Comparison of ENCODE assay signal across 8 mouse cellular contexts in genomic region chr15:88828800-88829705, GRCm38 (mm10). TPM values are rescaled to one million over a fixed set of nuclear protein-coding genes. Genes with fewer than 3 reads are reported as not detected.
DNase-seq lines count a peak whose midpoint lies in the region; ATAC-seq and TF ChIP-seq lines count a peak whose summit lies in the region.

No protein-coding gene starts in this region.

- no peaks in the 10 kb centered on the region for H3K9me3 ChIP-seq in heart, embryonic 14.5 days (ENCODE audit: control insufficient read depth, low read length)
- H3K9me3 ChIP-seq in kidney, postnatal 0 days (replicated peaks; ENCODE audit: low read length), result no peaks in the 10 kb centered on the region
- no peaks in the 10 kb centered on the region for H3K9me3 ChIP-seq in liver, embryonic 11.5 days (ENCODE audit: control insufficient read depth, low read length)

- ATAC-seq in heart, embryonic 14.5 days (ENCODE audit: insufficient number of reproducible peaks, insufficient read depth, low FRiP score, low read depth), result peak; percentile 64
- ATAC-seq in kidney, postnatal 0 days (replicated peaks; ENCODE audit: low FRiP score, low read depth), result peak; percentile 82
- peak; percentile 78 for ATAC-seq in liver, embryonic 11.5 days (replicated peaks; ENCODE audit: low FRiP score)

- H3K4me1 ChIP-seq in heart, embryonic 14.5 days (ENCODE audit: control insufficient read depth in 2 of 2, insufficient read depth in 2 of 2, low read length in 2 of 2), result peaks cover 30 to 44% of the 10 kb centered on the region in 2 experiments
- H3K4me1 ChIP-seq in kidney, postnatal 0 days (replicated peaks; ENCODE audit: insufficient read depth, low read length), result no peaks in the 10 kb centered on the region; the same call in none of the 2 replicates
- no peaks in the 10 kb centered on the region; the same call in none of the 2 replicates for H3K4me1 ChIP-seq in liver, embryonic 11.5 days (replicated peaks; ENCODE audit: control insufficient read depth, insufficient read depth, low read length)

- peak overlapping the region in 1 of 2 experiments; percentile 33; a peak in 1 of 4 replicates for H3K27ac ChIP-seq in heart, embryonic 14.5 days (replicated peaks in 1 of 2; ENCODE audit: control insufficient read depth in 1 of 2, insufficient read depth in 1 of 2, low read depth in 2 of 2, low read length in 2 of 2)
- H3K27ac ChIP-seq in kidney, postnatal 0 days, result no peak overlapping the region
- no peak overlapping the region for H3K27ac ChIP-seq in liver, embryonic 11.5 days (ENCODE audit: low read depth, low read length)

- H3K36me3 ChIP-seq in heart, embryonic 14.5 days (ENCODE audit: control insufficient read depth, insufficient read depth, low read length), result peaks cover 31% of the 10 kb centered on the region
- H3K36me3 ChIP-seq in kidney, postnatal 0 days (ENCODE audit: insufficient read depth, low read length), result peaks cover 20% of the 10 kb centered on the region; the same call in 1 of the 2 replicates
- peaks cover 16% of the 10 kb centered on the region for H3K36me3 ChIP-seq in liver, embryonic 11.5 days (ENCODE audit: control insufficient read depth, insufficient read depth, low read length)

- WGBS in heart, embryonic 14.5 days, result 48% methylated on average over 17 of the region's 17 CpGs
- 55% methylated on average over 16 of the region's 17 CpGs for WGBS in kidney, postnatal 0 days
- 52% methylated on average over 17 of the region's 17 CpGs for WGBS in liver, embryonic 11.5 days

- H3K4me3 ChIP-seq in heart, embryonic 14.5 days (ENCODE audit: control insufficient read depth in 1 of 2, insufficient read depth in 1 of 2, low read depth in 1 of 2, low read length in 2 of 2), result no peak overlapping the region
- H3K4me3 ChIP-seq in kidney, postnatal 0 days (replicated peaks; ENCODE audit: low read depth, low read length), result no peak overlapping the region
- no peak overlapping the region for H3K4me3 ChIP-seq in liver, embryonic 11.5 days (ENCODE audit: low read depth, low read length)

- peak; percentile 94 for DNase-seq in CD4-positive, CD25-positive, alpha-beta regulatory T cell, adult 2 months (ENCODE audit: low read depth, low spot score)
- DNase-seq in c-Kit-negative CD71-positive TER-119-positive erythroid progenitor cells, embryonic 14.5 days (ENCODE audit: low read depth, low spot score), result peak; percentile 57
- DNase-seq in fibroblast of lung, adult 2 months (ENCODE audit: low read depth), result peak; percentile 69
- DNase-seq in kidney, postnatal 0 days (ENCODE audit: low spot score), result peak; percentile 87
- peak; percentile 81 for DNase-seq in liver, embryonic 11.5 days (ENCODE audit: low spot score)
- DNase-seq in naive thymus-derived CD4-positive, alpha-beta T cell, adult 2 months (ENCODE audit: low read depth), result peak; percentile 92
- DNase-seq in spleen, postnatal 4 days (ENCODE audit: low spot score in 2 of 2), result peak; percentile 82 to 94

- no peak overlapping the region for H3K4me2 ChIP-seq in heart, embryonic 14.5 days (ENCODE audit: low read length)
- no peak overlapping the region for H3K4me2 ChIP-seq in kidney, postnatal 0 days (ENCODE audit: low read length)
- no peak overlapping the region for H3K4me2 ChIP-seq in liver, embryonic 11.5 days

- peak; percentile 82 for TF ChIP-seq CTCF in kidney, postnatal 0 days (IDR thresholded peaks at IDR 0.05; ENCODE audit: low read depth)

- no peaks in the 10 kb centered on the region for H3K27me3 ChIP-seq in heart, embryonic 14.5 days (ENCODE audit: control insufficient read depth, insufficient read depth, low read length)
- H3K27me3 ChIP-seq in kidney, postnatal 0 days (ENCODE audit: insufficient read depth, low read length), result no peaks in the 10 kb centered on the region
- H3K27me3 ChIP-seq in liver, embryonic 11.5 days (replicated peaks; ENCODE audit: control insufficient read depth, insufficient read depth, low read length), result no peaks in the 10 kb centered on the region

- H3K9ac ChIP-seq in heart, embryonic 14.5 days (ENCODE audit: low read length), result no peak overlapping the region
- no peak overlapping the region for H3K9ac ChIP-seq in kidney, postnatal 0 days (ENCODE audit: low read depth, low read length)
- H3K9ac ChIP-seq in liver, embryonic 11.5 days (ENCODE audit: low read depth, low read length), result no peak overlapping the region

RNA-seq across cellular contexts. Expression of gene Creld2, which starts 9.6 kb away (rescaled TPM):
- polyA plus RNA-seq in heart, embryonic 14.5 days (2014; fragmentation: Nextera tagmentation; extraction: Ambion mirVana), result 46.3 and 53.1 TPM in 2 replicates
- 79.0 and 89.8 TPM in 2 replicates for polyA plus RNA-seq in kidney, postnatal 0 days (2015; fragmentation: Nextera tagmentation; extraction: Ambion mirVana)
- polyA plus RNA-seq in liver, embryonic 11.5 days (2014; fragmentation: Nextera tagmentation; extraction: Ambion mirVana), result 107 and 109 TPM in 2 replicates

RNA-seq across cellular contexts. Expression of gene Alg12, which starts 9.9 kb away (rescaled TPM):
- 9.9 and 10.9 TPM in 2 replicates for polyA plus RNA-seq in heart, embryonic 14.5 days (2014; fragmentation: Nextera tagmentation; extraction: Ambion mirVana)
- 9.8 and 11.2 TPM in 2 replicates for polyA plus RNA-seq in kidney, postnatal 0 days (2015; fragmentation: Nextera tagmentation; extraction: Ambion mirVana)
- polyA plus RNA-seq in liver, embryonic 11.5 days (2014; fragmentation: Nextera tagmentation; extraction: Ambion mirVana), result 13.9 and 14.2 TPM in 2 replicates

RNA-seq across cellular contexts. Expression of gene Pim3, which starts 32.9 kb away (rescaled TPM):
- polyA plus RNA-seq in heart, embryonic 14.5 days (2014; fragmentation: Nextera tagmentation; extraction: Ambion mirVana), result 42.3 and 47.1 TPM in 2 replicates
- 83.4 and 88.6 TPM in 2 replicates for polyA plus RNA-seq in kidney, postnatal 0 days (2015; fragmentation: Nextera tagmentation; extraction: Ambion mirVana)
- 34.0 and 35.9 TPM in 2 replicates for polyA plus RNA-seq in liver, embryonic 11.5 days (2014; fragmentation: Nextera tagmentation; extraction: Ambion mirVana)
